12 mouse cellular contexts compared by ENCODE assay signal in genomic region chr8:117348718-117349394, GRCm38 (mm10).
DNase-seq lines count a peak whose midpoint lies in the region; ATAC-seq lines count a peak whose summit lies in the region.
"Had no signal": no experiment of that assay in that cellular context is flagged by ENCODE, and none has a peak within 500 bp of the region (broad histone marks: within the 10 kb centered on the region; RNA-seq: fewer than 3 reads in every experiment).

No protein-coding gene starts in this region.

- H3K4me1 ChIP-seq in neural tube, embryonic 12.5 days = peaks cover 21% of the 10 kb centered on the region
- H3K4me1 ChIP-seq in hindbrain, embryonic 13.5 days (replicated peaks) = peaks cover 46% of the 10 kb centered on the region
- H3K4me1 ChIP-seq in liver, embryonic 15.5 days (replicated peaks) = peaks cover 94% of the 10 kb centered on the region
- peaks cover 25% of the 10 kb centered on the region for H3K4me1 ChIP-seq in neural tube, embryonic 15.5 days

- H3K9ac ChIP-seq in neural tube, embryonic 12.5 days = no peak overlapping the region
- no peak overlapping the region for H3K9ac ChIP-seq in hindbrain, embryonic 13.5 days
- H3K9ac ChIP-seq in liver, embryonic 15.5 days = peak overlapping the region; percentile 27; the same call in 1 of the 2 replicates
- H3K9ac ChIP-seq in neural tube, embryonic 15.5 days (replicated peaks) = no peak overlapping the region

- no peak overlapping the region for H3K4me2 ChIP-seq in neural tube, embryonic 12.5 days (replicated peaks)
- 0 out of 2 replicates have a peak overlapping the region, but pooled peaks have one; percentile 13 for H3K4me2 ChIP-seq in hindbrain, embryonic 13.5 days
- peak overlapping the region; percentile 46 for H3K4me2 ChIP-seq in liver, embryonic 15.5 days
- H3K4me2 ChIP-seq in neural tube, embryonic 15.5 days = no peak overlapping the region

- H3K27ac ChIP-seq in neural tube, embryonic 12.5 days = no peak overlapping the region
- H3K27ac ChIP-seq in hindbrain, embryonic 13.5 days = peak overlapping the region; percentile 55
- peak overlapping the region; percentile 82 for H3K27ac ChIP-seq in liver, embryonic 15.5 days (replicated peaks)
- H3K27ac ChIP-seq in neural tube, embryonic 15.5 days (replicated peaks) = peak overlapping the region; percentile 14; the same call in 1 of the 2 replicates

- 48% methylated on average over 11 of the region's 11 CpGs for WGBS in neural tube, embryonic 12.5 days
- 45% methylated on average over 11 of the region's 11 CpGs for WGBS in hindbrain, embryonic 13.5 days
- 53% methylated on average over 11 of the region's 11 CpGs for WGBS in liver, embryonic 15.5 days (ENCODE audit: insufficient replicate concordance)
- 38% methylated on average over 11 of the region's 11 CpGs for WGBS in neural tube, embryonic 15.5 days

- H3K27me3 ChIP-seq in neural tube, embryonic 12.5 days (replicated peaks) = no peaks in the 10 kb centered on the region
- no peaks in the 10 kb centered on the region for H3K27me3 ChIP-seq in hindbrain, embryonic 13.5 days
- no peaks in the 10 kb centered on the region for H3K27me3 ChIP-seq in liver, embryonic 15.5 days
- no peaks in the 10 kb centered on the region for H3K27me3 ChIP-seq in neural tube, embryonic 15.5 days (replicated peaks)
- H3K27me3 ChIP-seq: CH12.LX had no signal

- no peak overlapping the region for H3K4me3 ChIP-seq in neural tube, embryonic 12.5 days
- no peak overlapping the region for H3K4me3 ChIP-seq in hindbrain, embryonic 13.5 days
- no peak overlapping the region for H3K4me3 ChIP-seq in liver, embryonic 15.5 days (replicated peaks)
- no peak overlapping the region for H3K4me3 ChIP-seq in neural tube, embryonic 15.5 days (replicated peaks)
- H3K4me3 ChIP-seq: erythroblast, embryonic 14.5 days had no signal

- no peaks in the 10 kb centered on the region for H3K9me3 ChIP-seq in neural tube, embryonic 12.5 days
- H3K9me3 ChIP-seq in hindbrain, embryonic 13.5 days = no peaks in the 10 kb centered on the region
- H3K9me3 ChIP-seq in liver, embryonic 15.5 days (replicated peaks) = no peaks in the 10 kb centered on the region
- H3K9me3 ChIP-seq in neural tube, embryonic 15.5 days (replicated peaks) = no peaks in the 10 kb centered on the region

- DNase-seq in neural tube, embryonic 10.5 days (ENCODE audit: extremely low spot score, low spot score) = no peak
- DNase-seq in lung, adult 18-20 months = no peak
- DNase-seq in frontal cortex, postnatal 10 days (ENCODE audit: low spot score in 2 of 2) = no peak
- DNase-seq in left cerebral cortex, postnatal 10 days (ENCODE audit: extremely low spot score in 1 of 2, low spot score in 2 of 2) = no peak
- DNase-seq: heart, postnatal 4 days; thymus, adult 2 months had no signal

- ATAC-seq in neural tube, embryonic 12.5 days (ENCODE audit: low FRiP score, low read depth) = peak; percentile 45
- ATAC-seq in hindbrain, embryonic 13.5 days (ENCODE audit: low FRiP score) = 0 out of 2 replicates have a peak, but pooled peaks have one; percentile 37
- ATAC-seq in liver, embryonic 15.5 days (ENCODE audit: insufficient read depth) = no peak
- ATAC-seq in neural tube, embryonic 15.5 days (ENCODE audit: low FRiP score) = 0 out of 2 replicates have a peak, but pooled peaks have one; percentile 9

- H3K36me3 ChIP-seq in neural tube, embryonic 12.5 days = no peaks in the 10 kb centered on the region
- H3K36me3 ChIP-seq in hindbrain, embryonic 13.5 days = no peaks in the 10 kb centered on the region
- H3K36me3 ChIP-seq in liver, embryonic 15.5 days (replicated peaks) = peaks cover 8% of the 10 kb centered on the region; the same call in 1 of the 2 replicates
- no peaks in the 10 kb centered on the region for H3K36me3 ChIP-seq in neural tube, embryonic 15.5 days

- intact Hi-C loops in left cerebral cortex, postnatal 10 days (cut with DNase I) = no loop called here

Comparison
In these comparisons a context has a peak if more than half of its experiments do, and no peak if none do; other contexts are left out.
1. H3K4me2 ChIP-seq: peak in hindbrain, embryonic 13.5 days (single experiment) and liver, embryonic 15.5 days (single experiment); none in neural tube, embryonic 12.5 days (single experiment) and neural tube, embryonic 15.5 days (single experiment).